Mouse (Mus musculus): ENCODE data around the gene Rapgef4.

DNA sequence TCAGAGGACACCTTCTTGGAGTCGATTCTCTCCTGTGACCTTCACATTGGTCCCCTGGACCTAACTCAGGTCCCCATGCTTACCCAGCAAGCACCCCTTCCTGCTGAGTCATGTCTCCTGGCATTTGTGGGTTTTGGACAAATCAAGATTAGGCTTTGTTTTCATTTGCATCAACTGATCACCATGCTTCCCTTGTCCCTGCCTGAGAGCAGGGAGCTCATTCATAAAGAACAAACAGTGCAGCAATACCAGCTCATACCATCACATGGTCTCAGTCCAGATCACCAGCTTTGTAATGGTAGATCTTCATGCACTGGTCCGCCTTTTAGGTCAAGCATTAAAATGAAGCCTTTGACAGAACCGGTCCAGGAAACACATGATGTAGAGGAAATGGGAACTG is 144.7 kb downstream of the Rapgef4 start:
- TF ChIP-seq CTCF (IDR thresholded peaks at IDR 0.05) (no peak), EP300 (IDR thresholded peaks at IDR 0.05; ENCODE audit: insufficient read depth, low read depth, low read length) (no peak)

All from heart, adult 2 months (tissue).